Mouse (Mus musculus): Measurements from ENCODE around the gene Zmynd8. TPM values are rescaled to one million over a fixed set of nuclear protein-coding genes. Genes with fewer than 3 reads are reported as not detected.
"Not testable (repeated sequence)": the region's sequence is repeated elsewhere in the genome, so short reads cannot be mapped to it uniquely, and the experiment has no call there.

The Zmynd8 gene
- polyA plus RNA-seq, 1 experiment from 2014 or later = 57.6 TPM

DNA sequence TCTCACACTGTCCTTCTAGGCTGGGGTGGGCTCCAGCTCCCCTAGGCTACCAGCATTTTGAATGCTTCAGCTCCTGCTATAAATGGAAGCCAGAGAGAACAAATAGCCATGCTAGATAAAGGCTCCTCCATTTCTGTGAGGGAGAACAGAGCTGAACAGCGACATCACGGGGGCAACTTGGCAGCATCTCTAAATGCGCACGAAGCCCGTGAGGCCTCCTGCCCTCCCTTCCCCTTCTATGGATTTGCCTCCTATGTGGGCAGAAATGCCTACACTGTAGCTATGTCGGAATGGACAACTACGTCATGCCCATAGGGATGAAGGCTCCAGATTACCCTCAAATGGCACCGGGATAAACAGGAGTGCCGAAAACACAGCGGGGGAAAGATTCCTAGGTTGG, 81.4 kb downstream of the Zmynd8 start:
- Histone ChIP-seq H3K4me2 (replicated peaks; ENCODE audit: low read depth, low read length) (no peak overlapping the region), H3K9ac (replicated peaks; ENCODE audit: low read depth, low read length) (no peak overlapping the region), H3K27me3 (ENCODE audit: control insufficient read depth, insufficient read depth, low read length) (no peaks in the 10 kb centered on the region), H3K9me3 (ENCODE audit: control insufficient read depth, low read depth, low read length) (no peaks in the 10 kb centered on the region), H3K27ac (ENCODE audit: low read length) (no peak overlapping the region), H3K4me1 (ENCODE audit: control insufficient read depth, insufficient read depth, low read length) (no peaks in the 10 kb centered on the region), H3K36me3 (ENCODE audit: control insufficient read depth, insufficient read depth, low read length) (peaks cover 57% of the 10 kb centered on the region), H3K4me3 (ENCODE audit: low read depth, low read length) (no peak overlapping the region)
- no peak for ATAC-seq (ENCODE audit: insufficient number of reproducible peaks, insufficient read depth, low FRiP score, low read depth)
- WGBS = 94% methylated on average over 10 of the region's 10 CpGs

DNA sequence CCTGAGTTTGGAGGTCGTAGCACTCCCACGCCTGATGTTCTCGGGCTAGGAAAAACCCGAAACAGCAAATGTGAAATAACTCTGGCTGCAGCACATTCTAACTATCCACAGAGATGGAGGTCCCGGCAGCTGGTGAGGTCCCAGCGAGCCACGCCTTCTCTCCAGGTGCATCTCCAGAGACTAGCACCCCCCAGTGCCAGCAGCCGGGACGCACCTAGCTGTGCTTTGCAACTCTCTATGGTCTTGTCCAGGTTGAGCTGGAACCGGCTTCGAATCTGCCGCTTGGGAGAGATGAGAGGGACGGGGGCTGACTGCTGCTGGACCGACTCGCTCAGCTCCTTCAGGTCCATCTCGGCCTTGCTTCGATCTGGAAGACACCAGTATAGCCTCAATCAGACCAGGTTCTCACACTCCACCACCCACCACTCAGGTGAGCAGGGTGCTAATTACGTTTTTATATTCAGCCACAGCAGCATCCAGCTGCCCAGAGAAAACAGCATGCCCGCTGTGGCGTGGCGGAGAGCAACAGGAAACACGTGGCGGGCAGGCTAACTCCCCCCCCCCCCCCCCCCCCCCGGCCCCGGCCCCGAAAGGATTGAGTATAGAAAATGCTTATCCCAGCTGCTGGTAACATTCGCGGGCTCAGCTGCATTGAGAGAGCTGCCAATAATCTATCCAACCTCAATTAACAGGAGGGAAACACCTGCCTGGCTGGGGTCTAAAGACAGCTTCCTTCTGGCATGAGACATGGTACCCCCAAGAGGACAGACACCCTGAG, 83.5 kb downstream of the Zmynd8 start:
- Histone ChIP-seq H3K4me3 (ENCODE audit: low read depth, low read length) (no peak overlapping the region), H3K9me3 (ENCODE audit: control insufficient read depth, low read depth, low read length) (no peaks in the 10 kb centered on the region), H3K27ac (ENCODE audit: low read length) (no peak overlapping the region), H3K4me2 (replicated peaks; ENCODE audit: low read depth, low read length) (no peak overlapping the region), H3K4me1 (ENCODE audit: control insufficient read depth, insufficient read depth, low read length) (no peaks in the 10 kb centered on the region), H3K36me3 (ENCODE audit: control insufficient read depth, insufficient read depth, low read length) (peaks cover 65% of the 10 kb centered on the region), H3K27me3 (ENCODE audit: control insufficient read depth, insufficient read depth, low read length) (no peaks in the 10 kb centered on the region), H3K9ac (replicated peaks; ENCODE audit: low read depth, low read length) (no peak overlapping the region)
- no peak for ATAC-seq (ENCODE audit: insufficient number of reproducible peaks, insufficient read depth, low FRiP score, low read depth)
- 86% methylated on average over 26 of the region's 28 CpGs for WGBS

DNA sequence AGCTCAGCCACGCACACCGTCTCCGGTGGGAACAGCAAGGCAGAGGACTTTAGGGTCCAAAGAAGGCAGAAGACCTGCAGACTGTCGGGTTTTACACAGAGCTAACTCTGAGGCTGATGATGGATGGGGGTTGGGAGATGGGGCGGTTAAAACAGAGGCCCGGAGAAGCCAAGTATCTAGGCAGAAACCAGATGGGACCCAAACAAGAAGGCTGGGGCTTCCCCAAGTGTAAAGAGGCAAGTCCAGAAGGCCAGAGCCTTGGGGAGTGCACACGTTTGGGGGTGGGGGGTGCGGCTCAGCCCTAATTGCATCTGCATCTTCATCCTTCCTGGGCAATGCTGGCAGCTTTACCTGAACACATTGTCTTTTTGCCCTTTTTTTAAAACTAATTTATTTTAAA, 85.9 kb downstream of the Zmynd8 start:
- ATAC-seq (ENCODE audit: insufficient number of reproducible peaks, insufficient read depth, low FRiP score, low read depth) = no peak

DNA sequence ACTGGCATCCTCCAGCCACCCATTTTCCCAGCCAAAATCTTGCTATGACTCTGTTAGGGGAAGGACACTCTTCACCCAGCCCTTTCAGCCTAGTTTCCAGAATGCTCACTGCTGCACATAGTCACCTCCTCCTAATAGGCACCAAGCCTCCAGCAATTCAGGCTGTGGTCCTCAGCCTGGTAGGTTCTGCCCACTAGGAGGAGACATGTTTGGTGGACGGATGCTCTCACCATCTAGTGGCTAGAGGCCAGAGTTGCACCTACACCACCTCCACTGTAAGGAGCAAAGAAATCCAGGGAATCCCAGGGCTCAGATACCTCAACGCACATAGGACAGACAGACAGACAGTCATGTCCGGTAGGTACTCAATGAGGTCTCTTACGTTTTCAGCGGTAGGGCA, 87.3 kb downstream of the Zmynd8 start:
- ATAC-seq (ENCODE audit: insufficient number of reproducible peaks, insufficient read depth, low FRiP score, low read depth) = no peak
- WGBS = 65% methylated on average over 5 of the region's 5 CpGs

More for the DNA sequence above, 85.9 kb downstream of the Zmynd8 start:
- Histone ChIP-seq H3K4me1 (ENCODE audit: control insufficient read depth, insufficient read depth, low read length) (no peaks in the 10 kb centered on the region), H3K27me3 (ENCODE audit: control insufficient read depth, insufficient read depth, low read length) (no peaks in the 10 kb centered on the region), H3K9ac (replicated peaks; ENCODE audit: low read depth, low read length) (no peak overlapping the region), H3K9me3 (ENCODE audit: control insufficient read depth, low read depth, low read length) (no peaks in the 10 kb centered on the region), H3K4me2 (replicated peaks; ENCODE audit: low read depth, low read length) (no peak overlapping the region), H3K27ac (ENCODE audit: low read length) (no peak overlapping the region), H3K4me3 (ENCODE audit: low read depth, low read length) (no peak overlapping the region), H3K36me3 (ENCODE audit: control insufficient read depth, insufficient read depth, low read length) (peaks cover 73% of the 10 kb centered on the region)
- WGBS = 78% methylated on average over 8 of the region's 8 CpGs

DNA sequence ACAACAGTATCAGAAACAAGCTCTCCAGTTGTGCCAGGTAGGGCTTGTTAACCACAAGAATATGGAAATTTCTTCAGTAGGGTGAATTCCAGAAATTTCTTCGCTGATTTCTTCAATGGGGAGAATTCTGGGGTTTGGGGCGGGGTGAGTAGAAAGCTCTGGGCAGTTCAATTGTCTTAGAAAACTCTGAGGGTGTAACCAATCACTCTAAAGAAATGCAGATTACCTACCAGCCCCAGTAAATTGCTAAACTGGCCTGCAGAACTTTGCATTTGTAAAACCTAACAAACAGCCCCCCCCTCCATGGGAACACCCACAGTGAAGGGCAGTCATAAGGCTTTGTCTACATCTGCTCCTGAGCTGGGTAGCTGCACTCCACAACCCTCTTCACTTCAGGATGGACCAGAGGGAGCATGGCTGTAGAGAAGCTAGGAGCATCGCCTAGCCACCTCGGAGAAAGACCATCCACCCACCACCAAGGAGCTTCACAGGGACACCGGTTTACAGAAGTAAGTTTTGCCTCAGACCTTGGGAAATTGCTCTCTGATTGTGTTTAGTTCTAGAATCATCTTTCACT, 88.8 kb downstream of the Zmynd8 start:
- no peaks in the 10 kb centered on the region for H3K9me3 ChIP-seq (ENCODE audit: control insufficient read depth, low read depth, low read length)
- H3K4me3 ChIP-seq (ENCODE audit: low read depth, low read length) = no peak overlapping the region
- H3K9ac ChIP-seq (replicated peaks; ENCODE audit: low read depth, low read length) = no peak overlapping the region
- H3K27ac ChIP-seq (ENCODE audit: low read length) = no peak overlapping the region
- H3K27me3 ChIP-seq (ENCODE audit: control insufficient read depth, insufficient read depth, low read length) = no peaks in the 10 kb centered on the region
- no peaks in the 10 kb centered on the region for H3K4me1 ChIP-seq (ENCODE audit: control insufficient read depth, insufficient read depth, low read length)
- ATAC-seq (ENCODE audit: insufficient number of reproducible peaks, insufficient read depth, low FRiP score, low read depth) = no peak
- 91% methylated on average over 5 of the region's 5 CpGs for WGBS
- H3K36me3 ChIP-seq (ENCODE audit: control insufficient read depth, insufficient read depth, low read length) = peaks cover 82% of the 10 kb centered on the region
- no peak overlapping the region for H3K4me2 ChIP-seq (replicated peaks; ENCODE audit: low read depth, low read length)

More for the DNA sequence above, 87.3 kb downstream of the Zmynd8 start:
- peaks cover 75% of the 10 kb centered on the region for H3K36me3 ChIP-seq (ENCODE audit: control insufficient read depth, insufficient read depth, low read length)
- H3K4me3 ChIP-seq (ENCODE audit: low read depth, low read length) = no peak overlapping the region
- H3K27ac ChIP-seq (ENCODE audit: low read length) = no peak overlapping the region
- no peak overlapping the region for H3K4me2 ChIP-seq (replicated peaks; ENCODE audit: low read depth, low read length)
- no peaks in the 10 kb centered on the region for H3K9me3 ChIP-seq (ENCODE audit: control insufficient read depth, low read depth, low read length)
- H3K4me1 ChIP-seq (ENCODE audit: control insufficient read depth, insufficient read depth, low read length) = no peaks in the 10 kb centered on the region
- no peak overlapping the region for H3K9ac ChIP-seq (replicated peaks; ENCODE audit: low read depth, low read length)
- no peaks in the 10 kb centered on the region for H3K27me3 ChIP-seq (ENCODE audit: control insufficient read depth, insufficient read depth, low read length)

DNA sequence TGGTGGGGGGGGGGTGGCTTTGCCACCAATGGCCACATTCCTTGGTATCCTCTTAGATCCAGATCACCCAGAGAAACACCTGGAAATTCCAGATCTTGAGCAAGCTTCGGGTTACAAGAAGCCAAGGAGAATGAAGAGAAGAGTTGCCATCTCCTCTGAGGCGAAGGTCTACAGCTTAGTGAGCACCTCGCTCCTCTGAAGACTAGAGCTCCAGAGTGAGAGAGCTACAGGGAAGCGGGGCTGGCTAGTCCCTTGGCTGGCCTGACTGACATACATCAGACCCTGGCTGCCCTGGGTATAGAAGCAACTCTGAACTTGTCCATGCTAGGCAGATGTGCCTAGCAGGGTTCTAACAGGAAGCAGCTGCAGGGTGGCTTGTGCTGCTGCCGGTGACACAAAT, 89.7 kb downstream of the Zmynd8 start:
- Histone ChIP-seq H3K9me3 (ENCODE audit: control insufficient read depth, low read depth, low read length) (no peaks in the 10 kb centered on the region), H3K4me1 (ENCODE audit: control insufficient read depth, insufficient read depth, low read length) (no peaks in the 10 kb centered on the region), H3K27ac (ENCODE audit: low read length) (no peak overlapping the region), H3K27me3 (ENCODE audit: control insufficient read depth, insufficient read depth, low read length) (no peaks in the 10 kb centered on the region), H3K4me3 (ENCODE audit: low read depth, low read length) (no peak overlapping the region), H3K36me3 (ENCODE audit: control insufficient read depth, insufficient read depth, low read length) (peaks cover 82% of the 10 kb centered on the region), H3K9ac (replicated peaks; ENCODE audit: low read depth, low read length) (no peak overlapping the region), H3K4me2 (replicated peaks; ENCODE audit: low read depth, low read length) (no peak overlapping the region)
- WGBS = 92% methylated on average over 5 of the region's 5 CpGs
- ATAC-seq (ENCODE audit: insufficient number of reproducible peaks, insufficient read depth, low FRiP score, low read depth) = no peak

DNA sequence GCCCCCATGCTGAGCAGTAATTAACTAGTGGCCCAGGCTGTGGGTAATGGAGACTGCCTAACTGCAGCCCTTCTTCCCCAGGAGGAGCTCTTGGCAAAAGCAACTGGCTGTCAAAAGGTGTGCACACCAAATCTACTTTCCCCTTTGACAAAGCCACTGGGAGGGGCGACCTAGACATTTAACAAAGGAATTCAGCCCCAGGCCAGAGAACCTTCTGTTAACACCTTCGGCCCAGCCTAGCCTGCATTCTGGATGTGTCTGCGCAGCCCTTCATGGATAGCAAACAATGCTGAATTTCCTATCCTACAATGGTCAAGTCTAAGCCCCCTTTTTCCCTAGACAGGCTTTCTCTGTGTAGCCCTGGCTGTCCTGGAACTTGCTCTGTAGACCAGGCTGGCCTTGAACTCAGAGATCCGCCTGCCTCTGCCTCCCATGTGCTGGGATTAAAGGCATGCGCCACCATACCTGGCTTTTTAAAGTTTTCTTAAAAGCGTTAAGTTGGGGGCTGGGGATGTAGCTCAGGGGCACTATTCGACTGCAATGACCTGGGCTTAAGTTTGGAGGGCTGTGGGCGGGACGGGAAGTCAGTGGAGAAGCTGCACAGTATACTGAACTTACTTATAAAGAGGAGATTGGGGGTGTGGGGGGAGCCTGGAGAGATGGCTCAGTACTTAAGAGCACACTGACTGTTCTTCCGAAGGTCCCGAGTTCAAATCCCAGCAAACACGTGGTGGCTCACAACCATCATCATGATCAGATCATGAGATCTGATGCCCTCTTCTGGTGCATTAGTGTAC, 90.4 kb downstream of the Zmynd8 start:
- no peak for ATAC-seq (ENCODE audit: insufficient number of reproducible peaks, insufficient read depth, low FRiP score, low read depth)
- no peak overlapping the region for H3K4me2 ChIP-seq (replicated peaks; ENCODE audit: low read depth, low read length)
- H3K27ac ChIP-seq (ENCODE audit: low read length) = no peak overlapping the region
- H3K9me3 ChIP-seq (ENCODE audit: control insufficient read depth, low read depth, low read length) = no peaks in the 10 kb centered on the region
- no peaks in the 10 kb centered on the region for H3K4me1 ChIP-seq (ENCODE audit: control insufficient read depth, insufficient read depth, low read length)
- H3K27me3 ChIP-seq (ENCODE audit: control insufficient read depth, insufficient read depth, low read length) = no peaks in the 10 kb centered on the region
- WGBS = 96% methylated on average over 12 of the region's 12 CpGs
- H3K9ac ChIP-seq (replicated peaks; ENCODE audit: low read depth, low read length) = no peak overlapping the region
- peaks cover 75% of the 10 kb centered on the region for H3K36me3 ChIP-seq (ENCODE audit: control insufficient read depth, insufficient read depth, low read length)
- no peak overlapping the region for H3K4me3 ChIP-seq (ENCODE audit: low read depth, low read length)

DNA sequence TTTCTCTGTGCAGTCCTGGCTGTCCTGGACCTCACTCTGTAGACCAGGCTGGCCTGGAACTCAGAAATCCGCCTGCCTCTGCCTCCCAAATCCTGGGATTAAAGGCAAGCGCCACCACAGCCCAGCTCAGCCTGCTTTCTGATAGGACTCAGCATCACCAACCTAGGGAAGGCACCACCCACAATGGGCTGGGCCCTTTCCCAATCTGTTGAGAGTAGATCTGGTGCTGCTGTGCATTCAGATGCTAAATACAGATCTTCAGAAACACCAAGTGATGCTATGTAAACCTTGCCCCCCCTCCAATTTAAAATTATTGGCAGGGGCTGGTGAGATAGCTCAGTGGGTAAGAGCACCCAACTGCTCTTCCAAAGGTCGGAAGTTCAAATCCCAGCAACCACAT, 98.6 kb downstream of the Zmynd8 start:
- H3K36me3 ChIP-seq (ENCODE audit: control insufficient read depth, insufficient read depth, low read length) = peaks cover 48% of the 10 kb centered on the region
- ATAC-seq (ENCODE audit: insufficient number of reproducible peaks, insufficient read depth, low FRiP score, low read depth) = not testable (repeated sequence)

More for the DNA sequence above, 98.6 kb downstream of the Zmynd8 start:
- not testable (repeated sequence) for H3K27me3 ChIP-seq (ENCODE audit: control insufficient read depth, insufficient read depth, low read length); H3K4me2 ChIP-seq (replicated peaks; ENCODE audit: low read depth, low read length); H3K4me3 ChIP-seq (ENCODE audit: low read depth, low read length); H3K27ac ChIP-seq (ENCODE audit: low read length); H3K4me1 ChIP-seq (ENCODE audit: control insufficient read depth, insufficient read depth, low read length); H3K9me3 ChIP-seq (ENCODE audit: control insufficient read depth, low read depth, low read length); H3K9ac ChIP-seq (replicated peaks; ENCODE audit: low read depth, low read length)
- WGBS = 88% methylated on average over 3 of the region's 3 CpGs
